Mouse (Mus musculus): ENCODE measurements around the gene Rbms1.

Rbms1 gene

DNA sequence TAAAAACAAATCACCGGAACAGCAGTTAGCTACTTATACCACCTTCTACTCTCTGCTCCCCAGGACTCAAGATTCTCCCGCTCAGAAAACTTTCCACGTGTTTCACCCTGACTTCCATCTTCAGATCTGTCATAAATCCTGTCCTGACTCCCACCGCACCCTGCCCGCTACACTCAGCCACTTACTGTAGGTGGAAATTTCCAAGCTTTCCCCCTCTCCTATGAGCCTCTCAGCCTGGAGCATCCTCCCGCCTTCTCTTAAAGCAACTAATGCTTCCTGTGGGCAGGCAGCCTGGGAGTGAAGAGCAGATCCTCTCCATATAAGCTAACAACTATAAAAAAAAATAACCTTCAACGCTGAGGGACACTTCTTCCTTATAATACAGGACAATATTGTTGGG is 44.6 kb downstream of the Rbms1 start:
- no peak for DNase-seq (ENCODE audit: low spot score in 2 of 2)

DNA sequence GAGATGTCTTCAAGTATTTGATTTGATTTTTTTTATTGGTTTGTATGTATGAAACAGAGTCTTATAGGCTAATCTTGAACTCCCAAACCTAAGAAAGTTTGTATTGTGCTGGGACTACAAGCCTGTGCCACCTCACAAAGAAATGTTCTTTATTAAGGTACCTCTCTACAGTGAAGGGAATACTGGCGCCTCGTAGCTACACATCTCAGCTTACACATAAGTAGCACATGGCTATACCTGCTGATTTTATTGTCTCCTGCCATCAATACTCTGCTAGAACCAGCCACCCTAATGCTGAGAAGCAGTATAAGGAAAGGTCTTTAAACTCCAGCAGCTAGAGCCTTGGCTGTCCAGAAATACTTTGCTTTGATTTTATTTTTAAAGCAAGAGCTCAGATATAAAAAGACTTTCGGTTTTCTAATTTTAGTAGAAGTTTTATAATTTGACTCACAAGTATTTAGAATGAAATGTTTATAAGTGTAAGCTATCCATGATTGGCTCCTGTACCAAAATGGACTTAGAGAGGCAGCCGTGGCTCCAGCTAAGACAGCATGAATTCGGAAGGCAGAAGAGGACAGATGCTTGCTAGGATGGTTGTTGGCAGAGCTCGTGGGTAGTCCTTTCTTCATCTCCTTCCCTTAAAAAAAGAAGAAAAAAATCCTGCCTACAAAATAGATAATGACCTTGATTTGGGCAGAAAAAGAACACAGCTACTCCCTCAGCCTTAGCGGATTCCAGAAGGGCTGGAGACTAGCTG is 48.3 kb downstream of the Rbms1 start:
- no peak for DNase-seq (ENCODE audit: low spot score in 2 of 2)

DNA sequence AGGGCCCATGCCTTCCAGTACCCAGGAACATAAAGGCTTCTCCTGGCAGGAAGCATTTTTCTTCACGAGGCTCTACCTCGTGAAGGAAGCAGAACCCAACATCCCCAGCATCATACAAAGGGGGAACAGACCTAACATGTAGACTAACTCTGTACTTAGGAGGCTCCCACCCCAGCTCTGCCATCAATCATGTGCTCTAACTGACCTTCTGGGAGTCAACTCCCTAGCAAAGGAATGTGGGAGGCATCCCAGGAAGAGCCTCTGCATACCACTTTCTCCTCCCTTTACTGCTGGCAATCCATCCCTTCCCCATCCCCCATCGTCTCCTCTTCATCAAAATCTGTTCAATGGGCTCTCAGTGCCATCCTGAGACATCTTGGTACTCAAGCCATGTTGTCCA is 49.7 kb downstream of the Rbms1 start:
- DNase-seq (ENCODE audit: low spot score in 2 of 2), result no peak

DNA sequence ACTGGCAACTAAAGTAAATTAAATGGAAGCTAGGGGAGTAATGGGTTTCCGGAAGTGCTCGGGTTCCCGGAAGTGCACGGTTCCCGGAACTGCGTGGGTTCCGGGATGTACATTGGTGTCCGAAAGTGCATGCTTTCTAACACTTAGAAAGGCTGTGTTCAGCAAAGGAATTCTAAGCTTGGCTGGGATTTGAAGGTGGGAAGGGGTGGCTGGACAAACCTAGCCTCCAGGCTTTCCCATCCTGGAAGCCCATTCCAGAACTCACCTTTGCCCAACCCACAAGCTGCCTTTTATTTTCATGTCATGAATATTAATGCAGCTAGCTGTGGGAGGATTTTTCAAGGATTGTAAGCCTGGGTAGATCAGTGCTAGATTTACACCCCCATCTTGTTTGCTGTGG is 51.3 kb downstream of the Rbms1 start:
- DNase-seq (ENCODE audit: low spot score in 2 of 2), result no peak

DNA sequence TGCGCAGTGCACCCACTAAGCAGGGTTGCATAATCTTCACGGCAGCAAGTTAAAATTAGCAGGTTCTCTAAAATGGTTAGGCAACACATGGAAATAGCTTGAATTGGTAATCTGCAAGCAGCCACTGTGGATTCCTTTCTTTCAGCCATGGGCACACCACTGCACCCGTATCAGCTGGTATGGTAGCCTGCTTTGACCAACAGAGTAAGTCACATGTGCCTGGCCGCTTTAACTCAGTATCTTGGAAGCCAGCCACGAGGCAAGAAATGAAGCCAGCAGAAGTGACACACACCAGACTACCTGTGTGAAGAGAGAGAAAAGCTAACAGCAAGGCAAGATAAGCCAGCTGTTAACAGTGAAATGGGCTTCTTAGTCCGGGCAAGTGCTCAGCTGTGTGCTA is 52.2 kb downstream of the Rbms1 start:
- no peak for DNase-seq (ENCODE audit: low spot score in 2 of 2)

DNA sequence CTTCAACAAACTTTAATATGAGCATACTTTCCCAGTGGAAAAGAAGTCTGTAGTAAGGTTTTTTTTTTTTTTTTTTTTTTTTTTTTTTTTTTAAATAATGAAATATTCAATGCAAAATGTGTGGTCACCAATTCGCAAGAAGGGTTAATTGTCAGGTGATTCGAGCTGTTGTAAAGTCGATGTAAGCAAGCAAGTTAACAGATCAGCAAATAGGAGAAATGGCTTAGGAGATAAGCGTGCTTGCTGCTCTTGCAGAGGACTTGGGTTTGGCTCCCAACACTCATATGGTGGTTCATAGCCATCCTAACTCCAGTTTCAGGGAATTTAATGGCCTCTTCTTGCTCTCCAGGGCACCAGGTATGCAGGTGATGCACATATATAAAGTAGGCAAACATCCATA is 54.4 kb downstream of the Rbms1 start:
- DNase-seq (ENCODE audit: low spot score in 2 of 2), result no peak

DNA sequence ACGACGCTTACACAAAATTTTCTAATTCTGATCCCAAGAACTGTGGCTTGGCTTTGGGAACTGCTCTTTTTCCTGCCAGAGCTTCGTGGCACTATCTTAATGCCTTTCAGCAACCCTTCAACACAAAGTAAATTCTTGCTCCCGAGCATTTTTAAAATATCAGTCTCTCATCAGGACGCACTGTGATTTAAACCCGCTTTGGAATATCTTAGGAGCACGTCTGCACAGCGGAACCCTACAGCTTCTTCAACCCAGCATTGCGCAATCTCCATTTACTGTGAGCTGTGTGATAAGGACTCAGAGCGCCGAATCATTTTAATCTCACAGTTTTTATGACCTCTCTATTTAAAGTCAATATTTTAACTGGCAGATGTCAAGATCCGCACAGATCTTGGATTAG is 54.9 kb downstream of the Rbms1 start:
- no peak for DNase-seq (ENCODE audit: low spot score in 2 of 2)

DNA sequence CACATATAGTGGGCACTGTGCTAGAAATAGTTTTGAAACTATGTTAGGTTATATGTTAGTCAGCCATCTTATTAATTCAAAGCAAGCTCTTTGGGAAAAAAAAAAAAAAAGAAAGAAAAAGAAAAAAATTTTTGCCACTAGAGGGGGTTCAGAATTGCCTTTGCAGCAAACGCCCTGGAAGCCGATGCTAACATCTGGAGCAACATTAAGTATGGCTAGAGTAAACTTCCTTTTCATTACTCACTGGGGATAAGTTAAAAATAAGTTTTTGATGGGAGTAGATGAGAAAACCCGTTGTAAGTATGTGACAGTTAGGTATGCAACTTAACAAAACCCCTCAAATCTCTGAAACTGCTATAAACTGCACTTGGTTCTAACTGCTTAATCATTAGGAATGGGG is 57.7 kb downstream of the Rbms1 start:
- DNase-seq (ENCODE audit: low spot score in 2 of 2), result peak in 1 of 2 experiments; percentile 33

DNA sequence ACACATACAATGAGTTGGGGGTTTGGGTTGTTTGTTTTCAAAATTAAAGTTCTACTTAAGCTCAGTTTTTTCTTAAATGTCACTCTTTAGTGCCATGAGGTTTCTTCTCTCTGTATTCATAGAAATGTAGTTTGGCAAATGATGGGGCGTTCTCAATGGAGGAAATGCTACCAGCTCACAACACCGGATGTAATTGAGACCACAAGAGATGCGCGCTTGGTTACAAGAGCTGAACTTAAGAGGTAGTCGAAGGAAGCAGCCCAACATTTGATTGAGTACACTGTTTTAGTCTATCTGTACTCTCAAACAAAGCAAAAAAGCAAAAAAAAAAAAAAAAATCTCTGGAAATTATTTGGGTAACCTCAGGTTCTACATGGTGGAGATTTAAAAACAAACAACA is 58.9 kb downstream of the Rbms1 start:
- peak; percentile 29 to 47 for DNase-seq (ENCODE audit: low spot score in 2 of 2)

DNA sequence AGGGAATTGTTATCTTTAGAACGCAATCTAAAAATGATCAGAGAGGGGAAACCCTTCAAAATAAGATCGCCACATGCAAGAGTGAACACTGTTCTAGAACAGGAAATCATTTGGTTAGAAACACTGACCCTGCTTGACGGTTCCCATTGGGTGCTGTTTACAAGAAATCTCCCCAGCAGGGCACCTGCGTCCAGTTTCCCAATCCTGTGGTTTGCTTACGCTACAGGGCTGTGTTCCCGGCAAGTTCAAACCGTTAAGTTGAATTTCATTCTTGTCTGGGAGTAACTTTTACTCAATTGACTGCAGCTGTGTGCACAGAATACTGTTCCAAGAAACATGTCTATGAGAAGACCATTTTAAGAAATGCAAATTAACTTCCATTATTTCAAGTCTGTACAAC is 59.5 kb downstream of the Rbms1 start:
- no peak for DNase-seq (ENCODE audit: low spot score in 2 of 2)

DNA sequence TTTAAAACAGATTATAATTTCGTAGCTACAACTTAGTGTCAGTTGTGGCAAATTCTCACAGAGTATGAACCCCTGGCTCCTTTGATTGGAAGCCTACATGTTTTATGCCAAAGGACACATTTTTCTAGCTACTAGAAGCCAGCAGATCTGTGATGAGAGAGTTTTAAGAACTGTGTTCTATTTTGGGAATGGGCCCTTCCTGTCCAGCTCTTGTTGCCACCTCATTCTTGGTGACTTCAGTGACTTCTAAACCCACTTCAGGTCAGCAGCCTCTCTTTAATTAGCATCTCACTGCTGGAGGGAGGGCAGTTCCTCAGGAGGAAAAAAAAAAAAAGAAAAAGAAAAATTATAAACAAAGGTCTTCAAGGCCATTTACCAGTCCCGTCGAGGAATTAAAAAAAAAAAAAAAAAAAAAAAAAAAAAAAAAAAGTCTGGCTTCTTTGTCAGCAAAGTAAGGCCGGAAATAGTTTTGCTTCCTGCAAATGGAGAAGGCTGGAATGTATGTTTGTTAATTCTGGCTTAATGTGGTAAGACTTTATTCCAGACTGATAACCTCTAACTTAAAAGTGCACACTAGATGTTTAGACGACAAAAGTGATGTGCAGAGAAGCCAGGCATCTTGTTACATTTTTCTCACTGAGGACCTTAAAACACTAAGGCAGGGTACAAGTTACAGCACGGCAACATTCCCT is 60.4 kb downstream of the Rbms1 start:
- no peak for DNase-seq (ENCODE audit: low spot score in 2 of 2)

DNA sequence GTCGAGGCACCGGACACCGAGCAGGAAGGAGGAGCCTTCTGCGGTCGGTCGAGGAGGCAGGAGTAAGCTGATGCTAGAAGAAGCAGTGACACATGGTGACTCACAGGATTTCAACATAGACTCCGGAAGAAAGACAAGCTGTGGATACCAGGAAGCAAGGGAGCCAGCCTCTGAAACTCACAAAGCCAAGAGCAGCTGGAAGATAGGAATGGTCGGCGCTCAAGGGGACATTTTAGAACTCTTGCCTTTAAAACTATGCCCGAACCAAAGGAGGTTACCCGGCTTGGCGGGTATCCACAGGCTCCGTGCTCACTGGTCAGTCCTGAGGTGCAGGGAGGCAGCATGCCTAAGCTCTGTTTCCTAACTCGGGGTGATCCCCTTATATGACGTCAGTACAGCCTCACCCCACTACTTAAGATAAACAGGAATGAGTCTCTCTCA is 61.5 kb downstream of the Rbms1 start:
- DNase-seq (ENCODE audit: low spot score in 2 of 2), result no peak

DNA sequence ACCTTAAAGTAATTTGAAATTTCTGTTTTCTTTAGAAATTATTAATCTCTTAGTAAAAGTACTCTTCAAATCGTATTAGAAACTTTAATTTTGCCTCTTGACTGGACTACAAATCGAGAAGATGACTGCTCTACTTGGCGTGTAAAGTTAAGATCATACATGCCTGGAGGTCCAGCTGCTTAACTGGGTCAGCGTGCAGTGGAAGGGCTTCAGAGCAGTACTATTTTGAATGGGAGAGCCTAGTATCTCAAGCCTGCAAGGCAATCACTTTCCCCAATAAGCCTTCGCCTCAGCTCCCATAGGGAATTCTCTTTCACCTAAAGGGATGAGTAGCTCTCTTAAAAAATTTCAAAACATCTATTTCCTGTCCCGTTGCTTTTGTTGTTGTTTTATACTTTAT is 62.0 kb downstream of the Rbms1 start:
- DNase-seq (ENCODE audit: low spot score in 2 of 2), result no peak

DNA sequence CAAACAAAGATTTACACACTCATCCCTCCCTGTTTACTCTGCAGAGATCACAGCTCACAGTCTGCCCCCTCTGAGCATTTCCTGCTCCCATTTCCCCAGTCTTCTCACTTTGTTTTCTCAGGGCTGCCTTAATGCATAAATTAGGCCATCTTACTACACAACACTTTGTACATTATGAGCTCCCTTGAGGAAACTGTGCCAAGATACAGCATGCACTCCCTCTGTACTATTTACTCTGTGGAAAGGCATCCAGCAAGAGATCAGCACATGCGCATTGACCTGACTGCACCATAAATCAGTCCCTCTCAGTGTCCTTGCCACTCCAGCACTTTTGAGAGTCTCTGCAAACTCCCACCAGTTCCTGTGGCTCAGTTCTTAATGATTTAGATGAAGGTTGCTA is 70.0 kb downstream of the Rbms1 start:
- DNase-seq (ENCODE audit: low spot score in 2 of 2), result no peak

DNA sequence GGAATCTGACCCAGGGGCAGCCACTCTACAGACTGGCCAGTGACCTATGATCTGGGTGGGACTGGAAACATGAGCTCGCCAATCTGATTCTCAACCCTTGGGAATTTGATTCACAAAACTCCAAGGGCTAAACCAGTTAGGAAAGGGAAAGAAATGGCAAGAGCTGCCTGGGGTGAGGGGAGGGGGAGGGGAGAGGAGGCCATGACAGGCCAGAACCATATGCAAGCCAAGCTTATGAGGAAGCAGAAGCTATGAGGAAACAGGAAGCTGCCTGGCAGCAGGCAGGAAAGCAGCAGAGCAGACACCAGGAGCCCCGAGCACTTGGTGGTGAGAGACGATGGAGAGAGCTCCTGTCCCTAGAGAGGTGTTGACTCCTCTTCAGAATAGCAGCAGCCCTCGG is 79.1 kb downstream of the Rbms1 start:
- DNase-seq (ENCODE audit: low spot score in 2 of 2), result peak in 1 of 2 experiments; percentile 16

DNA sequence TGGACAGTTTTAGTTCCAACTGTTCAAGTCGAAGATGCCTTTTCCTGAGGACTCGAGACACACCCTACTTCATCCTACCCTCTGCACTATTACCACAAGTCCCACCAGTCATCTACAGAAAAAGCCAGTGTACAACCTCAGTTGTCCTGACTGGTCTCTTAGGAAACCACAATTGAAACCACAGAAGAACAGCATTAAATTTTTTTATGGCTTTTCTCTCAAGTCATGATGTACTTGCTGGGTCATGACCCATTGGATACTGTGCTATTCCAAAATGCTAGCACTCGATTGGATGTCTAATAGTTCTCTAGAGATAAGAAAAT is 80.0 kb downstream of the Rbms1 start:
- no peak for DNase-seq (ENCODE audit: low spot score in 2 of 2)

DNA sequence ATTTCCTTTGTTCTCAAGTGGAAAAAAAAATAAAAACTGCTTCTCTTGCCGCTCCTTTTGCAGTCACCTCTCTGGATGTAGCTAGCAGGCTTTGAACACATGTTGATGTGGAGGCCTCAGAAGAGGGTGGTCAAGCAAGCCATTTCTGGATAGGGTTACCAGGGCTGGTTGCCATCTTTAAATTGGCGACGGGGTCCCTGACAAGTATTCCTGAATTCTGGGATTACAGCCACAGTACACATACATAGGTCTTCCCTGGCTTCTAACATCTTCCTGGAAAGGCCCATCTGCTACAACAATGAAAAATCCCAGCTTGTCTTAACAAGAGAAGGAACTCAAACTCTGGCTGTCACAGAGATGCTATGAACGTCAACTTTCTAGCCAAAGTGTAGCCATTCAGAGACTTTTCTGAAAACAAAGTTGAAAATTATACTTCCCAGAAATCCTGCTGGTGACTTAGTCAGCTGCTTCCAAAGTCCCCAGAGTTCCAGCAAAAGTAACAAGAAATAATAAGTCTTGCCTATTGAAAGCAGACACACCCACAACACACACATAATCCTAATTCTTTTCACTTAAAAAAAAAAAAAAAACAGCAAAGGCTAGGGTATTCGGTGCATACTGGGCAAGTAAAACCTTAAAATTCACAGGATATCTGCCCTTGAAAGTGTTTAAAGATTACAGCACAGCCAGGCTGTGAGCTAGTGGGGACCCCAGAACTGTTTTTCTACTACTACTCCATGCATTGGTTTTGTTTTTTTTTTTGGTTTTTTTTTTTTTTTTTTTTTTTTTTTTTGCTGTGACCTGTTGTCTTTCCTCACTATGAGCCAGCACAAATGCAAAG is 80.6 kb downstream of the Rbms1 start:
- no peak for DNase-seq (ENCODE audit: low spot score in 2 of 2)

DNA sequence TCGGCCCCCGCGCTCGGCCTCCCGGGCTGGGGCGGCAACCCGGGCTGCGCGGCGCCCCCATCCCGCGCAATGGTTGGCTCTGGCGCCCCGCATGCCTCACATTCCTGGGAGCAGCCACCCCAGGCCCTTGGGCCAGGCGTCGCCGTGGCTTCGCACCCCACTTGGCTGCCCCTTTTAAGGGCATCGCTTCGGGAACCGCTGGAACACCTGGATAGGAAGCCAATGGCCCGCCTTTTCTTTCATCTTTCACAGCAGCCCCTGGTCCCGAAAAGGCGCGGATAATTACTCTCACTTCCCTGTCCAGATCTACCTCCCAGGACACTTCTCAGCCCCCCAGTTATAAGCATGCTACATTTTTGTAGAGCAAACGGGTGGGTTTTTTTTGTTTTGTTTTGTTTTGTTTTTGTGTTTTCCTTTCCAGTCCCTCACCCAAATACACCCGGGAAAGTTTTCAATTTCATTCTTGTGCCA is 81.4 kb downstream of the Rbms1 start:
- peak in 1 of 2 experiments; percentile 26 for DNase-seq (ENCODE audit: low spot score in 2 of 2)

DNA sequence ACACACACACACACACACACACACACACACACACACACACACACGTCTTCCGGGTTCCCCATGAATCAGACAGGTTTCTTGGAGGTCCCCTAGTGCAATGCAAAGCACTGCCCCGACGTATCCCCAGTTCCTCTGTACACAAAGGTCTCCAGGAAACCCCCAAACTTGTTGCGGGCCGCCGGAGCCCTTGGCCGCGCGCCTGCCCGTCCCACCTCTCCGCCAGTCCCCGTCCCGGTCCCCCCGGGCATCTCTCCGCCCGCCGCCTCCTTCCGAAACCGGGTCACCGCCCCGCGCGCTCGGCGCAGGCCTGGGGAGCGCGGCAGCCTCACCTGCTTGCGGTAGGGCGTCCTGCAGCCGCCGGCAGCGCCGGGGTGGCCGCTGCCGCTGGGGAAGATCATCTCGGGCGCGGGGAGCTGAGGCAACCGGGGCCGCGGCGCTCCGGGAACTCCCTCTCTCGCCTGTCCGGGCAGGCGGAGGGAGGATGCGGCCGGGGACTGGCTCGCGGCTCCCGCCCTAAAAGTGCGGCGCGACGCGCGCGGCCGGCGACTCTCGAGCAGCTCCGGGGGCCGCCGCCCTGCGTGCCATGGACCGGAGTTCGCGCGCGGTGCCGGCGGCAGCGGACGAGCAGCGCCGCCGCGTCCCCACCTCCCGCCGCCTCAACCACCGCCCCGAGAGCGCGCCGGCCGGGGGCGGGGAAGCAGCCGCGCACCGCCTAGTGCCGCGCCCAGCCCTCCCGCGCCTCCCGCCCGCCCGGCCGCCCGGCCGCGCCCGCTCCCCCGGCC is 82.0 kb downstream of the Rbms1 start:
- DNase-seq (ENCODE audit: low spot score in 2 of 2), result peak; percentile 60 to 65

DNA sequence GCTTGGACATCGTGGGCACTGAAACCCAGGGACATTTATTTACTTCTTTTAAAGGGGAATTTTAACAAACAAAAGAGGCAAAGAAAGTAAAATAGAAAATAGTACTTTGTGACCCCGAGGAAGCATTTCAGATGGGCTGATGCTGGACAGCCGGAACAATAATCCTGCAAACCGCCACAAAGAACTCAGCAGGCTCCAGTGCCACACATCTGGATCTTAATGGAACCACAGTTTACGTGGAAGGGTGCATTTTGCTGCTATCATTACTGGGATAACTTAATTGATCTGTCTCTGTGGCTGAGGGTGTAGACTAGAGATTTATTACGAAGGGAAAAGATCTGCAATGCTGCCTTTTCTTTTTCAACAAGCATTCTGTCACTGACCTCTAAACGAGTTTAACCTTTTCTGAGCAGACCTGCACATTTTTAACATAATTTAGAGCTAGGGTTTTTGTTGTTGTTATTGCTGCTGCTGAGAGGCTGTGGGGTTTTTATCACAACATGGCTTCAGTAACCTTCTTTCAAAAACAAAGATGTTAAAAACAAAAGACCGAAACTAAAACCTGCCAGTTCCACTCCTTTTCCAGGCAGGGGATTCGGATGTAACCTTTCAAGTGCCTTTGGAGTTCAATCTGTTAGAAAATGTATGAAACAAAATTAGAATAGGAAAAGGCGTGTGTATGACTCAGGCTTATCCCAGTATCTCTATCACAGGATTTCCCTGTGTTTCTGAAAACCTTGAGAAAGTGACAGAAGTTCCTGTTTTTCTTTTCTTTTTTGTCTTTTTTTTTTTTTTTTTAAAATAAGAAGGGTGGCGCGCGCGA is 82.8 kb downstream of the Rbms1 start:
- DNase-seq (ENCODE audit: low spot score in 2 of 2), result no peak

Data from thymus, postnatal 10 days (tissue).